Mouse (Mus musculus): ENCODE measurements around the gene Rassf5. TPM values are rescaled to one million over a fixed set of nuclear protein-coding genes. Genes with fewer than 3 reads are reported as not detected.

Gene Rassf5
- polyA plus RNA-seq, 1 experiment from 2014 or later: 6.1 TPM

GRCm38 (mm10) chr1:131228659-131229058 lies 16.4 kb downstream of the Rassf5 start:
- Histone ChIP-seq H3K27me3 (0 out of 2 replicates have a peak, but pooled peaks cover 8% of the 10 kb centered on the region), H3K9ac (no peak overlapping the region), H3K27ac (replicated peaks) (no peak overlapping the region), H3K4me3 (replicated peaks) (no peak overlapping the region), H3K36me3 (replicated peaks) (no peaks in the 10 kb centered on the region), H3K9me3 (replicated peaks) (no peaks in the 10 kb centered on the region), H3K4me1 (replicated peaks) (no peaks in the 10 kb centered on the region), H3K4me2 (no peak overlapping the region)
- WGBS (ENCODE audit: insufficient replicate concordance): 55% methylated on average over 5 of the region's 5 CpGs
- ATAC-seq (ENCODE audit: insufficient read depth): no peak

GRCm38 (mm10) chr1:131228225-131228624 lies 16.8 kb downstream of the Rassf5 start:
- Histone ChIP-seq H3K4me1 (replicated peaks) (no peaks in the 10 kb centered on the region), H3K27me3 (0 out of 2 replicates have a peak, but pooled peaks cover 8% of the 10 kb centered on the region), H3K4me3 (replicated peaks) (no peak overlapping the region), H3K9ac (no peak overlapping the region), H3K27ac (replicated peaks) (no peak overlapping the region), H3K36me3 (replicated peaks) (no peaks in the 10 kb centered on the region), H3K4me2 (no peak overlapping the region), H3K9me3 (replicated peaks) (no peaks in the 10 kb centered on the region)
- WGBS (ENCODE audit: insufficient replicate concordance): 38% methylated on average over 7 of the region's 7 CpGs
- no peak for ATAC-seq (ENCODE audit: insufficient read depth)

GRCm38 (mm10) chr1:131224848-131225471 lies 20.1 kb downstream of the Rassf5 start:
- no peak for ATAC-seq (ENCODE audit: insufficient read depth)
- 65% methylated on average over 12 of the region's 12 CpGs for WGBS (ENCODE audit: insufficient replicate concordance)
- no peaks in the 10 kb centered on the region for H3K36me3 ChIP-seq (replicated peaks)
- H3K9ac ChIP-seq: no peak overlapping the region
- H3K27me3 ChIP-seq: no peaks in the 10 kb centered on the region
- no peak overlapping the region for H3K4me2 ChIP-seq
- no peaks in the 10 kb centered on the region for H3K4me1 ChIP-seq (replicated peaks)
- H3K9me3 ChIP-seq (replicated peaks): no peaks in the 10 kb centered on the region
- H3K4me3 ChIP-seq (replicated peaks): no peak overlapping the region
- no peak overlapping the region for H3K27ac ChIP-seq (replicated peaks)

GRCm38 (mm10) chr1:131223345-131223744 lies 21.7 kb downstream of the Rassf5 start:
- Histone ChIP-seq H3K9me3 (replicated peaks) (no peaks in the 10 kb centered on the region), H3K4me3 (replicated peaks) (no peak overlapping the region), H3K4me2 (no peak overlapping the region), H3K9ac (no peak overlapping the region), H3K27ac (replicated peaks) (no peak overlapping the region), H3K4me1 (replicated peaks) (no peaks in the 10 kb centered on the region), H3K27me3 (no peaks in the 10 kb centered on the region), H3K36me3 (replicated peaks) (no peaks in the 10 kb centered on the region)
- WGBS (ENCODE audit: insufficient replicate concordance): 66% methylated on average over 2 of the region's 2 CpGs
- ATAC-seq (ENCODE audit: insufficient read depth): no peak

GRCm38 (mm10) chr1:131221822-131222590 lies 23.1 kb downstream of the Rassf5 start:
- 71% methylated on average over 13 of the region's 13 CpGs for WGBS (ENCODE audit: insufficient replicate concordance)

GRCm38 (mm10) chr1:131218933-131219332 lies 26.1 kb downstream of the Rassf5 start:
- no peak overlapping the region for H3K27ac ChIP-seq (replicated peaks)
- no peak overlapping the region for H3K4me2 ChIP-seq
- ATAC-seq (ENCODE audit: insufficient read depth): no peak
- H3K4me3 ChIP-seq (replicated peaks): no peak overlapping the region
- H3K9ac ChIP-seq: no peak overlapping the region
- no peaks in the 10 kb centered on the region; the same call in 1 of the 2 replicates for H3K27me3 ChIP-seq
- WGBS (ENCODE audit: insufficient replicate concordance): 38% methylated on average over 11 of the region's 11 CpGs
- 0 out of 2 replicates have a peak, but pooled peaks cover 3% of the 10 kb centered on the region for H3K4me1 ChIP-seq (replicated peaks)
- H3K36me3 ChIP-seq (replicated peaks): no peaks in the 10 kb centered on the region
- H3K9me3 ChIP-seq (replicated peaks): no peaks in the 10 kb centered on the region

More at GRCm38 (mm10) chr1:131221822-131222590, 23.1 kb downstream of the Rassf5 start:
- Histone ChIP-seq H3K9me3 (replicated peaks) (no peaks in the 10 kb centered on the region), H3K4me1 (replicated peaks) (no peaks in the 10 kb centered on the region), H3K4me2 (no peak overlapping the region), H3K27ac (replicated peaks) (no peak overlapping the region), H3K9ac (no peak overlapping the region), H3K4me3 (replicated peaks) (no peak overlapping the region), H3K36me3 (replicated peaks) (no peaks in the 10 kb centered on the region), H3K27me3 (no peaks in the 10 kb centered on the region; the same call in 1 of the 2 replicates)
- ATAC-seq (ENCODE audit: insufficient read depth): no peak

GRCm38 (mm10) chr1:131213361-131213760 lies 31.7 kb downstream of the Rassf5 start:
- Histone ChIP-seq H3K9ac (no peak overlapping the region), H3K4me1 (replicated peaks) (0 out of 2 replicates have a peak, but pooled peaks cover 6% of the 10 kb centered on the region), H3K9me3 (replicated peaks) (no peaks in the 10 kb centered on the region), H3K27ac (replicated peaks) (no peak overlapping the region), H3K27me3 (no peaks in the 10 kb centered on the region; the same call in 1 of the 2 replicates), H3K4me2 (no peak overlapping the region), H3K36me3 (replicated peaks) (no peaks in the 10 kb centered on the region), H3K4me3 (replicated peaks) (no peak overlapping the region)
- WGBS (ENCODE audit: insufficient replicate concordance): 61% methylated on average over 6 of the region's 6 CpGs
- ATAC-seq (ENCODE audit: insufficient read depth): no peak

- Histone ChIP-seq H3K9me3 (replicated peaks) (no peaks in the 10 kb centered on the region), H3K4me3 (replicated peaks) (no peak overlapping the region), H3K27me3 (no peaks in the 10 kb centered on the region; the same call in 1 of the 2 replicates), H3K9ac (no peak overlapping the region), H3K27ac (replicated peaks) (no peak overlapping the region), H3K36me3 (replicated peaks) (no peaks in the 10 kb centered on the region), H3K4me1 (replicated peaks) (0 out of 2 replicates have a peak, but pooled peaks cover 6% of the 10 kb centered on the region), H3K4me2 (no peak overlapping the region)
- ATAC-seq (ENCODE audit: insufficient read depth): no peak
- 31% methylated on average over 5 of the region's 5 CpGs for WGBS (ENCODE audit: insufficient replicate concordance)
These were observed 32.1 kb downstream of the Rassf5 start for GRCm38 (mm10) chr1:131212956-131213355.

- Histone ChIP-seq H3K9me3 (replicated peaks) (no peaks in the 10 kb centered on the region), H3K36me3 (replicated peaks) (no peaks in the 10 kb centered on the region), H3K27me3 (no peaks in the 10 kb centered on the region), H3K9ac (no peak overlapping the region), H3K4me3 (replicated peaks) (no peak overlapping the region), H3K4me2 (no peak overlapping the region), H3K4me1 (replicated peaks) (0 out of 2 replicates have a peak, but pooled peaks cover 6% of the 10 kb centered on the region), H3K27ac (replicated peaks) (no peak overlapping the region)
- WGBS (ENCODE audit: insufficient replicate concordance): 52% methylated on average over 1 of the region's 1 CpGs
- no peak for ATAC-seq (ENCODE audit: insufficient read depth)
These were observed 33.4 kb downstream of the Rassf5 start for GRCm38 (mm10) chr1:131211655-131212054.

- Histone ChIP-seq H3K4me3 (replicated peaks) (no peak overlapping the region), H3K36me3 (replicated peaks) (no peaks in the 10 kb centered on the region), H3K4me2 (no peak overlapping the region), H3K9ac (no peak overlapping the region), H3K4me1 (replicated peaks) (0 out of 2 replicates have a peak, but pooled peaks cover 6% of the 10 kb centered on the region), H3K27me3 (no peaks in the 10 kb centered on the region), H3K27ac (replicated peaks) (no peak overlapping the region), H3K9me3 (replicated peaks) (no peaks in the 10 kb centered on the region)
- no peak for ATAC-seq (ENCODE audit: insufficient read depth)
- 64% methylated on average over 8 of the region's 8 CpGs for WGBS (ENCODE audit: insufficient replicate concordance)
These were observed 35.1 kb downstream of the Rassf5 start for GRCm38 (mm10) chr1:131209971-131210426.

- Histone ChIP-seq H3K27ac (replicated peaks) (no peak overlapping the region), H3K4me2 (no peak overlapping the region), H3K36me3 (replicated peaks) (no peaks in the 10 kb centered on the region), H3K4me1 (replicated peaks) (0 out of 2 replicates have a peak, but pooled peaks cover 3% of the 10 kb centered on the region), H3K4me3 (replicated peaks) (no peak overlapping the region), H3K9me3 (replicated peaks) (no peaks in the 10 kb centered on the region), H3K9ac (no peak overlapping the region), H3K27me3 (no peaks in the 10 kb centered on the region)
- no peak for ATAC-seq (ENCODE audit: insufficient read depth)
- WGBS (ENCODE audit: insufficient replicate concordance): 81% methylated on average over 6 of the region's 6 CpGs
These were observed 36.3 kb downstream of the Rassf5 start for GRCm38 (mm10) chr1:131208800-131209199.
